Mouse (Mus musculus) MEL (cell line): ENCODE measurements around the gene Tshz2. TPM values are rescaled to one million over a fixed set of nuclear protein-coding genes. Genes with fewer than 3 reads are reported as not detected.

Experiments used
- DNase-seq: peaks from one replicate; pipeline ENCODE4 v3.0.0; 2011; ENCODE audit warnings: low read depth, low spot score
- H3K27ac ChIP-seq: 2 replicates; pipeline ENCODE4 v1.5.1; 2012; ENCODE audit warnings: low read depth, mild to moderate bottlenecking, control low read depth, low read length, moderate library complexity; ENCODE audit not compliant: control insufficient read depth
- H3K27me3 ChIP-seq, 2 experiments: fragments of 150-350 bp in 1 of 2; sonication (generic) in 1 of 2; 2 replicates each; pipeline ENCODE4 v1.6.1; 2012; ENCODE audit warnings: low read length in 2 of 2, mild to moderate bottlenecking in 2 of 2, improper control_type of control experiment in 1 of 2, moderate library complexity in 1 of 2; ENCODE audit not compliant: insufficient read depth in 2 of 2, control insufficient read depth in 1 of 2
- H3K36me3 ChIP-seq, 2 experiments: 2 replicates each; pipeline ENCODE4 v1.6.1; 2012 to 2014; ENCODE audit warnings: low read length in 2 of 2, improper control_type of control experiment in 1 of 2, inconsistent platforms in 1 of 2, mild to moderate bottlenecking in 1 of 2; ENCODE audit not compliant: insufficient read depth in 2 of 2, control insufficient read depth in 1 of 2
- H3K4me1 ChIP-seq, 2 experiments: fragments of 150-350 bp in 1 of 2; sonication (generic) in 1 of 2; 2 replicates each; pipeline ENCODE4 v1.6.1; 2012; ENCODE audit warnings: low read length in 2 of 2, improper control_type of control experiment in 1 of 2, mild to moderate bottlenecking in 1 of 2; ENCODE audit not compliant: insufficient read depth in 2 of 2, control insufficient read depth in 1 of 2
- H3K4me3 ChIP-seq, 2 experiments: fragments of 150-350 bp in 1 of 2; sonication (generic) in 1 of 2; 2 replicates each; pipeline ENCODE4 v1.5.1; 2012; ENCODE audit warnings: low read depth in 2 of 2, low read length in 2 of 2, mild to moderate bottlenecking in 2 of 2, moderate library complexity in 2 of 2, control low read depth in 1 of 2, improper control_type of control experiment in 1 of 2; ENCODE audit not compliant: control insufficient read depth in 1 of 2, insufficient read depth in 1 of 2
- H3K79me2 ChIP-seq: 2 replicates; pipeline ENCODE4 v1.6.1; 2012; ENCODE audit warnings: mild to moderate bottlenecking, low read length, moderate library complexity; ENCODE audit not compliant: control insufficient read depth, poor library complexity, insufficient read depth
- H3K9ac ChIP-seq: 2 replicates; pipeline ENCODE4 v1.6.1; 2012; ENCODE audit warnings: low read depth, mild to moderate bottlenecking, control low read depth, low read length, moderate library complexity; ENCODE audit not compliant: control insufficient read depth, poor library complexity, severe bottlenecking
- H3K9me3 ChIP-seq: fragments of 150-350 bp; sonication (generic); replicated peaks from 2 replicates; pipeline ENCODE4 v1.6.1; 2012; ENCODE audit warnings: mild to moderate bottlenecking, low read length, improper control_type of control experiment, moderate library complexity; ENCODE audit not compliant: insufficient read depth
- CTCF ChIP-seq, 3 experiments: IDR thresholded peaks in 2 of 3; conservative IDR thresholded peaks in 1 of 3; 2 replicates each; pipeline ENCODE4 v1.5.1; 2011 to 2012; ENCODE audit warnings: low read length in 3 of 3, low read depth in 2 of 3, mild to moderate bottlenecking in 2 of 3, improper control_type of control experiment in 1 of 3, inconsistent platforms in 1 of 3, mixed read lengths in 1 of 3, moderate library complexity in 1 of 3; ENCODE audit not compliant: control insufficient read depth in 1 of 3, insufficient read depth in 1 of 3, poor library complexity in 1 of 3, severe bottlenecking in 1 of 3
- ETS1 ChIP-seq: IDR thresholded peaks from 2 replicates; pipeline ENCODE4 v1.6.1; 2012; ENCODE audit warnings: low read depth, mild to moderate bottlenecking, inconsistent platforms, low read length, improper control_type of control experiment, moderate library complexity
- GATA1 ChIP-seq: IDR thresholded peaks from 2 replicates; pipeline ENCODE4 v1.6.1; 2011; ENCODE audit warnings: low read depth, low read length, improper control_type of control experiment
- JUND ChIP-seq: IDR thresholded peaks from 2 replicates; pipeline ENCODE4 v1.6.1; 2011; ENCODE audit warnings: low read depth, mild to moderate bottlenecking, improper control_type of control experiment, low read length
- KAT2A ChIP-seq: conservative IDR thresholded peaks from 2 replicates; pipeline ENCODE4 v1.6.1; 2012; ENCODE audit warnings: low read depth, low read length, improper control_type of control experiment, inconsistent platforms
- MYB ChIP-seq: IDR thresholded peaks from 2 replicates; pipeline ENCODE4 v1.6.1; 2011; ENCODE audit warnings: mild to moderate bottlenecking, low read depth, low read length, improper control_type of control experiment
- MYC ChIP-seq: IDR thresholded peaks from 2 replicates; pipeline ENCODE4 v1.6.1; 2011; ENCODE audit warnings: low read depth, mild to moderate bottlenecking, low read length, improper control_type of control experiment, moderate library complexity
- NELFE ChIP-seq: IDR thresholded peaks from 2 replicates; pipeline ENCODE4 v1.6.1; 2011; ENCODE audit warnings: low read depth, low read length, improper control_type of control experiment
- POLR2AphosphoS2 ChIP-seq: IDR thresholded peaks from 2 replicates; pipeline ENCODE4 v1.6.1; 2011; ENCODE audit warnings: low read length, improper control_type of control experiment
- POLR2AphosphoS5 ChIP-seq: IDR thresholded peaks from 2 replicates; pipeline ENCODE4 v1.6.1; 2012; ENCODE audit warnings: low read depth, borderline replicate concordance, mild to moderate bottlenecking, inconsistent platforms, low read length, moderate library complexity, mixed read lengths
- RAD21 ChIP-seq: IDR thresholded peaks from 2 replicates; pipeline ENCODE4 v1.6.1; 2011; ENCODE audit warnings: mild to moderate bottlenecking, low read depth, low read length, improper control_type of control experiment
- SMC3 ChIP-seq: IDR thresholded peaks from 2 replicates; pipeline ENCODE4 v1.6.1; 2011; ENCODE audit warnings: low read depth, low read length, improper control_type of control experiment
- USF1 ChIP-seq: IDR thresholded peaks from 2 replicates; pipeline ENCODE4 v1.6.1; 2014; ENCODE audit warnings: low read depth, mild to moderate bottlenecking, inconsistent platforms, low read length, improper control_type of control experiment, moderate library complexity
- ZC3H11A ChIP-seq: IDR thresholded peaks from 2 replicates; pipeline ENCODE4 v1.6.1; 2012; ENCODE audit warnings: low read depth, mild to moderate bottlenecking, inconsistent platforms, low read length, improper control_type of control experiment
- ZKSCAN1 ChIP-seq: IDR thresholded peaks from 2 replicates; pipeline ENCODE4 v1.6.1; 2012; ENCODE audit warnings: low read depth, mild to moderate bottlenecking, inconsistent platforms, low read length, improper control_type of control experiment, moderate library complexity
- ZMIZ1 ChIP-seq: IDR thresholded peaks from 2 replicates; pipeline ENCODE4 v1.6.1; 2012; ENCODE audit warnings: low read depth, mild to moderate bottlenecking, inconsistent platforms, low read length, improper control_type of control experiment, moderate library complexity
- ZNF384 ChIP-seq: IDR thresholded peaks from 2 replicates; pipeline ENCODE4 v1.6.1; 2012; ENCODE audit warnings: low read depth, mild to moderate bottlenecking, inconsistent platforms, low read length, improper control_type of control experiment
- polyA plus RNA-seq, 2 experiments: library from polyadenylated mRNA; stranded (reverse) in 1 of 2; unstranded in 1 of 2; fragments of >175 nt in 1 of 2; fragments of >200 nt in 1 of 2; gene quantifications; 2 replicates each; pipeline versions ENCODE4 v1.2.1 to v1.2.4; 2012; ENCODE audit warnings: low replicate concordance in 2 of 2, low read depth in 1 of 2; ENCODE audit not compliant: insufficient read length in 2 of 2, insufficient read depth in 1 of 2, missing spikeins in 1 of 2
- total RNA-seq: library from RNA; depleted of rRNA; stranded (reverse); fragments of 300-350 nt; gene quantifications from 2 replicates; pipeline ENCODE4 v1.2.3, GENCODE M21; 2012

Gene Tshz2
- total and polyA plus RNA-seq, 3 experiments, result not detected

DNA sequence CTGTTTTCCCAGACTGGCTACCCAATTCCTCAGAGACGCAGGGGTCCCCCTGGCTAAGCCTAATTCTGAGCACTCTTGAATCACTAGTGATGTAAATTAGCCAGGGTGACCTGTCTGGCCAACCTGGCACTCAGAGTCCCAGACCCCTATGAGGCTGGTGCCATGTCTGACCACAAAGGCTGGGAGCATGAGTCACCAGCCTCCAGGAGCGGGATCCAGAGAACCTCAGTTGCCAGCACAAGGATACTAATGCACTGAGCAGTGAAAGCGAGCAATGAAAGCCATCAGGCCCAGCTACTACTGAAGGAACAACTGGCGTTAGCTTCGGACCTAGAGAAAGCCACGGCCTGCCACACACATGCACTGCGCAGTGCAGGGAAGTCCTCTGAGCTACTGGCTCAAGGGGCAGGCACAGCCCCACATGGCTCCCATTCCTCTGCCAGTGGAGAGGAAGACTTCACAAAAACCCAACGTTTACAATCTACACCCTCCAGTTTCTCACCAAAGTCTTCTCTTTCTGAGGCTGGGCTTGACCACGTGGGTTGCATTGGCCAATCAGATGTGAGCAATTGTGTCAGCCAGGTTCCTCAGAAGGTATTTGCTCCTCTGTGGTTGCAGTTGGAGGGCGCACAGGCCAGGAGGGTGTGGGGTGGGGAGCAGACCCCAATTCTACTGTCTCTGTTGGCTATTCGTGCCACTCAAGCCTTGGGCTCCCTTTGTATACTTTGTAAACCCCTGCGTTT lies 409.8 kb downstream of the Tshz2 start:
- Histone ChIP-seq H3K79me2 (no peaks in the 10 kb centered on the region), H3K9me3 (no peaks in the 10 kb centered on the region), H3K36me3 (no peaks in the 10 kb centered on the region), H3K4me1 (no peaks in the 10 kb centered on the region), H3K4me3 (no peak overlapping the region), H3K27ac (no peak overlapping the region), H3K9ac (no peak overlapping the region), H3K27me3 (no peaks in the 10 kb centered on the region)
- DNase-seq, result no peak
- TF ChIP-seq ZC3H11A (no peak), GATA1 (no peak), RAD21 (no peak), ZKSCAN1 (no peak), POLR2AphosphoS2 (no peak), MYC (no peak), MYB (no peak), ETS1 (no peak), KAT2A (no peak), ZMIZ1 (no peak), JUND (no peak), NELFE (no peak)

DNA sequence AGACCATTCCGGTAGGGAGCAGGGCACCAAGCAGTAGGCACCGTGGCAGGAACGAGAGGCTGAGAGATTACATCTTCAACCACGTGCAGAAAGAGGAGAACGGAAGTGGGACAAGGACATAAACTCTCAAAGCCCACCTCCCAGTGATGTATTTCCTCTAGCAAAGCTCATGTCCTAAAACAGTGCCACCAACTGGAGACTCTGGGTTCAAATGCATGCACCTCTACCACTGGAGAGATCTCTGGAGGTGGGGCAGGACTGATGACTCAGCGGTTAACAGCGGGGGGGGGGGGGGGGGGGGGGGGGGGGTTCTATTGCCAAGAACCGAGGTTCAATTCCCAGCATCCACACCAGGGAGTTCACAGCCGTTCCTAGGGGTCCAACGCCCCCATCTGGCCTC lies 410.5 kb downstream of the Tshz2 start:
- no peak overlapping the region for H3K27ac ChIP-seq
- no peaks in the 10 kb centered on the region for H3K27me3 ChIP-seq
- H3K4me3 ChIP-seq, result no peak overlapping the region
- H3K9me3 ChIP-seq, result no peaks in the 10 kb centered on the region
- H3K36me3 ChIP-seq, result no peaks in the 10 kb centered on the region
- no peaks in the 10 kb centered on the region for H3K79me2 ChIP-seq
- TF ChIP-seq POLR2AphosphoS5 (no peak), USF1 (no peak)
- TF ChIP-seq, all 39 proteins: peak for 0
- DNase-seq, result no peak
- H3K9ac ChIP-seq, result no peak overlapping the region
- H3K4me1 ChIP-seq, result no peaks in the 10 kb centered on the region

DNA sequence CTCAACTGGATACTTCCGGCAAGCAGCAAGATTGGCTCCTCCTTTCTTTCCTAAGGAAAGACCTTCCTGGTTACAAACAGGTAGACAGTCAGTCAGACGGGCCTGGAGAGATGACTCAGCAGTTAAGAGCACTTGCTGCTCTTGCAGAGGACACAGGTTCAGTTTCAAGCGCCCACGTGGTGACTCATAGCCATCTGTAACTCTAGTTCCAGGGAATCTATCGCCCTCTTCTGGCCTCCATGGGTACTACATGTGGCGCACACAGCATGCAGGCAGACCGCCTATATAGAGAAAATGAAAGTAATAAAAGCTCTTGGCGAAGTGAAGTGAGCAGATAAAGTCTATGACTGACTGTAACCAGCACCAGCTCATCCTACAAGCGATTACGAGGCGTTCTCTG lies 413.1 kb downstream of the Tshz2 start:
- Histone ChIP-seq H3K36me3 (no peaks in the 10 kb centered on the region), H3K27me3 (no peaks in the 10 kb centered on the region), H3K4me3 (no peak overlapping the region), H3K9ac (no peak overlapping the region), H3K9me3 (no peaks in the 10 kb centered on the region), H3K79me2 (no peaks in the 10 kb centered on the region), H3K27ac (no peak overlapping the region), H3K4me1 (no peaks in the 10 kb centered on the region)
- peak; percentile 31 to 50 (median 36); a peak in 5 of 6 replicates for TF ChIP-seq CTCF (IDR thresholded peaks at IDR 0.05 in 2 of 3, conservative IDR thresholded peaks at IDR 0.05 in 1 of 3; ENCODE audit: control insufficient read depth in 1 of 3, insufficient read depth in 1 of 3, low read depth in 2 of 3, low read length in 3 of 3, poor library complexity in 1 of 3, severe bottlenecking in 1 of 3)
- no peak for TF ChIP-seq ZNF384
- peak; percentile 16; the same call in 1 of the 2 replicates for TF ChIP-seq SMC3
- peak; percentile 40 for DNase-seq
